Mouse (Mus musculus): ENCODE measurements around the gene Lpp.

The Lpp gene

DNA sequence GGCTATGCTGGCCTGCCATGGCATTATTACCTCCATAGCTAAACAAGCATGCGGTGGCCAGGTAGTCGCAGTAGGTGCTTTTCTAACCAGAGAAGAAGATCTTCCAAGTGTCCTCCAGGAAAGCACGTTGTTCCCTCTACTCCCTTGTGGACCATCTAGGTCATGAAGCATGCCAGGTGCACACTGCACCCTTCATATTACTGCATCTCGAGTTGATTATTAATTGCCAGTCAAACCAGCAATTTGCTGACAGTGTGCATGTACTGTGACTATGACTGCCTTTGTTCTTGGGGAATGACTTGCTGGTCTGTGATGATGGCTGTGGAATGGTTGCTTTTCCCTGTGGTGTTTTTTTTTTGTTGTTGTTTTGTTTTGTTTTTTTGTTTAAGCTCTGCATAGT is 45.1 kb downstream of the Lpp start:
- DNase-seq: no peak

DNA sequence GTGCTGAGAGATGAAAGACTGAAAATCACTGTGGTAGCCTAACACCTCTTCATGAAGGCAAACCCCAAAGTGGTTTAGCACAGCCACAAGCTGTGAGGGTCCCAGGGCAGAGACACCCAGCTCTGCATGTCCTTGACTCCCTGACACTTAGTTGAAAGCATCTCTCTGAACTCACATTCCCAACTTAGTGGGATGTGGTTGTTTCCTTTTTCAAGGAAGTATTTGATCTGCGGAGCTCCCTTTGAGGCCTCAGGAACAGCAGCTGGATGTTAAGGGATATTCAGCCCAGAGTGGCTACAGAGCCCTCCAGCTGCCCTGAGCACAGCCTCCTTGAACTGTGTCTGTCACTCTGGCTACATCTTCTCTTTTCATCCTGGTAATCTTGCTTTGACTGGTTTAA is 48.0 kb downstream of the Lpp start:
- DNase-seq: no peak

DNA sequence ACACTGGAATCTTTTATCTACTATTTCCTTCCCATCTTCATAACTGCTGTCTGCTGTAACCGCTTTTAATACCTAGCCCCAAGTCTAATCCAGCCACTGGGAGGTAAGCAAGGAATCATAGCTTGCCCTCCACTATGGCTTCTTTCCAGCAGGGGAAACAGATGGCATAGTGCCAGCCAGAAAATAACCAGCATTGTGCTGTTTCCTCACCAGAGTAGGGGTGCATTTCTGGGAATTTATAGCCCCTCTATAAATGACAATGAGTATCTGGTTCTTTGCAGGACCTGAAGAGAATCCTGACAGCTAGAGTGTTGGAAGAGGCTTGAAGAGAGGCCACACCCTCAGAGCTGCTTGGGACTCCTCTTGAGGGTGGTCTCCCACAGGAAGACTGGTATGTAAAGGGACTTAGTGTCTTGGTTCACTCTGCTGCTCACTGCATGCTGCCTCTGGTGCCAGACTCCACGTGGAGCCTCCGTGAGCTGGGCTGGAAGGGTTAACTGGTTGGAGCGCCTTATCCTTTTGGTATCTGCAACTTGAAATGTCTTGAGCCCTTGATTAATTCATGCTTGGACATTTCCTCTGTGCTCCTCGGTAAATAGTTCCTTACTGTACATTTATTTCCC is 49.3 kb downstream of the Lpp start:
- DNase-seq: no peak

DNA sequence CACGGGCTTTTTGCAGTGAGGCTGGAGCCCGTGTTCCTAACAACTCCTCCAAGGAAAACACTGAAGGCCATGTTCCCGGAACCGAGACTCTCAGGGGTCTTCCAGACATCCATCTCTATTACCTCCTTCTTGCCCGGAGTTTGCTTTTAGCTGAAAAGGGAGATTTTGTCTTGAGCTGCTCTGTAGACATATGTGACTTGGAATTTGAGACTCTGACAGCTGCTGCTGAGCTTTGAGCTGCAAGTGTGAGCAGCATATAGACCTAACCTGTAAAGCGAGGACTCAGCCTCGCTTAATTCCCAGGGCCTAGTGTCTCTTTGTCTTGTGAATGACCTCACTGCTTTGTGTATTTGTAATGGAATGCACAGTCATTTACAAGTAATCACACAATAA is 49.8 kb downstream of the Lpp start:
- DNase-seq: no peak

DNA sequence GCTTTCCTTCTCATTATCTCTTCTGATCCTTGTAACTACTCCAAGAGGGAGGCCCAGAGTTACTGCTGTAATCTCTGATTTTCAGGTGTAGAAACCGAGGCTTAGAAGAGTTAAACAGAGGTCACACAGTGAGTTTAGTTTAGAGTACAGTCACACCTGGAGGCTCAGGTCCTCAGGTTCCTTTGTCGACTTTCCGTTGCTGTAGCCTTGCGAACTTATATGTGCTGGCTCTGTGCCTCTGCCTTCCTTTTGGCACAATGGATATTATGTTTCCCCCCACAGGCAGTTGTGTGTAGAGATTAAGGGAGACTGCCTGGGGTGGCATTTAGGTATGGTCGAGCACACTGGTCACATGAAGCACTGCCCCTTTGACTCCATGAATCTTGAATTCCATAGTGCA is 50.2 kb downstream of the Lpp start:
- no peak for DNase-seq

DNA sequence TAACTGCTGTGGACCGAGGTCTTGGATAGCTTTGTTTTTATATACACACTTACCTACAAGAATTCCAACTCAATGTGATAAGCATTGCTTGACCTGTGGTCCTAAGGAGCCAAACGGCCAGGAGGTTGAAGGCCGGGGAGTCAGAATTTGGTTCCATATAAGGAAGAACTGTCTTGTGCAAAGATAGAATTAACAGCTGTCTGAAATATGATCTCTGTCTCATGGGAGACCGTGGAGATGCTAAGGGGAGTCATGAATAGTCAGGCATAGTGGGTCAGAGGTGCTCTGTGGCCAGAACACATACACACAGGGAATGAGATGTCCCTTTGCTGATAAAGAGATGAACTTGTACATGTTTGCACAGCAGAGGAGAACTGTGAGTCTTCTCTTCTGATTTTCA is 51.5 kb downstream of the Lpp start:
- no peak for DNase-seq

DNA sequence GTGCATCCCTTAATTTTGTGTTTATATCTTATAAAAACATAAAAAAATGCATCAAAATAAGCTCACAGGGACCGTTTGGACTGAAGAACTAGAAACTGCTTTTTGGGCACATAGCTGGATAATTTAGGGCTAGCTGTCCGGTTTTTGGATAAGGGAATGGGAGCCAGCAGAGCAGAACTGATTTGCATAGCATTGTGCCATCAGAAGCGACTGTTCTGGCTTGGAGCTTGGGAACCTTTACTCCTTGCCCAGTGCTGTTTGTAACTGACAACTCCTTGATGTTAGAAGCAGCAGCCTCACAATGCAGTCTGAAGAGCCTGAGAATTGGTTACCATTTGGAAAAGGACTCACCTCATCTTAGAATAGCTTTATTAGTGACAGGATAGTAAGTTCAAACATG is 52.2 kb downstream of the Lpp start:
- DNase-seq: no peak

DNA sequence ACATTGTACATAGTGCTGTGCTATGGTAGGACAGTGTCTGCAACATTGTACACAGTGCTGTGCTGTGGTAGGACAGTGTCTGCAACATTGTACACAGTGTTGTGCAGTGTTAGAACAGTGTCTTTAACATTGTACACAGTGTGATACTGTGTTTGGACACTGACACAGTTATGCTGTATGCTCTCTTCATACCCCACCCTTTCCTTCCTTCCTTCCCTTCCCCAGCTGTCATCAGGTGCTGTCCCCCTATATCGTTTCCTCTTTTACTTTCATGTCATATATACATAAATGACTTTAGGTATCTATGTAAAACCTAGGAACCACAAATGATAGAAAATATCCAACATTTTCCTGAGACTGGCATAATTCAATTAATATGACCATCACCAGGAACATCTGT is 53.1 kb downstream of the Lpp start:
- DNase-seq: no peak

DNA sequence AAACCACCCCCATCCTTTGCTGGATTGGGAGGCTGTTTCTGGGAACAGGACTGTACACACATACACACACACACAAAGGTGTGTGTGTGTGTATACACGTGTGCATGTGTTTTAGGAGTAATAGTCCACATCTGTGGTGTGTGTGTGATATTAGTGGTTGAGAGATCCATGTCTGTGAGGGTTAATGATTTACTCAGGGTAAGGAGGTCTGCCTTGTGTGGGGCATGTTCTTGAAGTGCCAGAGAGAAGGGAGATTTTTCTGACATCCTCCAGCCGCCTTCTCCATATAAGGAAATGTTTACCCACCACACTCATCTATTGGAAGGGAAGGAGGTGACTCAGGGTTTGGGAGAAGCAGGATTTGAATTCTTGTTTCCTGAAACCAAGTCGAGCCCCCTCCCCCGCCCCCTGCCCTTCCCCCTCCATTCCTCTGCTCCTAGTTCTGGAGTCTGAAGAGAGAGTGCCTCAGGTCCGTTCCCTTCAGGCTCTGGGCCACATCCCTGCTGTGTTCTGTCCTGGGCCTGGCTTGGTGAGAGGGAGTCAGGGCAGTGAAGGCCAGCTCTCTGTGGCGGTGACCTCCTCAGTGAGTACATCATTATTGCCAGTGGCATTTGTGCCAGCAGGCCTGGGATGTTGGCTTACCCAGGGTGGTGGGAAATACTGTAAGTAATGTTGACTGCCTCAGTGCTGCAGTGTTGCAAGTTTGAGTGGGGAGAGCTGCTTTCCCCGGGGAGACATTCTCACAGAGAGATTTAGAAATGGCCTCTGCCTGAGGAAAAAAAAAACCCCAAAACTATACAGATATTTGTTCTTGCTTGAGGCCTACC is 54.6 kb downstream of the Lpp start:
- no peak for DNase-seq

DNA sequence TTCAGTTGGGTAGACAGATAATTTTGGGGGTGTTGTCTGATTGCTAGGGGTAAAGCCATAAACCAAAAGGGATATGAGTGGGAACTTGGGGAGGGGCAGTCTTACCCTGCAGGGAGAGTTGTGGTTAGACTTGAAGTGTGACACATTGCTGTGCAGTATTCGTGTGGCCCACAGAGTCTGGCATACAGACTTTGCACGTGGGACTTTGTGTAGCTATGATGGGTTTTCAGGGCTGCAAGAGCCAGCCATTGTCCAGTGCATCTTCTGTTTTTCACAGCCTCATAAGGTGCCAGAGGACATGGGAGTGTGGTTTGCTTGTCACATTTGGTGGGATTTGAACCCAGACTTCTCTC is 55.2 kb downstream of the Lpp start:
- no peak for DNase-seq

DNA sequence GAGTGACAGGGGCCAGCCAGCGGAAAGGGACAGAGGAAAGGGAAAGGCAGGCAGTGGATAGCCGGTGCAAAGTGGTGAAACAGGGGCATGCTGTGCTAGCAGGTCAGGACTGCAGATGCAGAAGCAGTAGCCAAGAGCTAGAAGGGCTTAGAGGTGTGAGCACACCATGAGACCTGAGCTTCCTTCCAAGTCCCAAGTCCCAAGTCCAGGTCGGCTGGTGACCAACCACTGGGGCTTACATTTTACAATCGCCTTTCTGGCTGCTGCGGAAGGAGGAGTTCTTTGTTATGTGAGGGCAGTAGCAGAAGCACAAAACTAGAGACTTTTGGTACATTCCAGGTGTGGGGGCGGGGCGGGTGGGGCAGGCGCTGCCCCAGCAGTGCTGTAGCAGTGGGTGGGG is 56.5 kb downstream of the Lpp start:
- DNase-seq: no peak

DNA sequence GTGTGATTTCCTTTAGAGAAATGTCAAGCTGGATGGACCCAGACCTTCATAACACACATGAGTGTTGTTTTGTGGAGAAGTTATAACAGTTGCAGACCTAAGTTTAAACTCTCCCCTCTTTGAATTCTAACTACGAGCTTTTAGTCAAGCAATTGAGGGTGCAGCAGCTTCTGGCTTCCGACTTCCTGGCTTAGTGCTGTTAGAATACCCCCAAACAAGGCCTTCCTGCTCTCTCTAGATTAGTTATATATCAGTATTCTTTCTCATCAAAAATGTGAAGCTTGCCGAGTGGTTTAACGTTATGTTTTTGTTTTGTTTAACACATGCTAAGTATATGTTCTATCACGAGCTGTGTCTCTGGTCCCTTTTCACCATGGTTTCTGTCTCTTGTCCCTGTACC is 56.9 kb downstream of the Lpp start:
- no peak for DNase-seq

DNA sequence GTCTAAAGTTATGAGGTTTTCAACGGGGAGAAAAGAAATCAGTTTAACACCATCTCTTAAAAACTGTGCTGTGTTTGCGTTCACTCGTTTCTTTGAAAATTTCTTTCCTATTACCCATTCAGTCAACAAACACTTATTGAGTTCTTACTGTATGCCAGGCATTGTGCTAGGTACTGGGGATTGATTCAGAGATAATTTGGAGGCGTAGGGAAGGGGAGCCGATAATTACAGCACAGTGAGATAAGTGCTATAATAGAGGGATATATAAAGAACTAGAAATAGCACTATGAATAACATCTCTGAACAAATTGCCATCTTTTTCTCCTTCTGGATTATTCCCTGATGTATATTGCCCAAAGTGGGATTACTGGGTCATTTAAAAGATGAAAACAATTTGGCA is 57.8 kb downstream of the Lpp start:
- no peak for DNase-seq

DNA sequence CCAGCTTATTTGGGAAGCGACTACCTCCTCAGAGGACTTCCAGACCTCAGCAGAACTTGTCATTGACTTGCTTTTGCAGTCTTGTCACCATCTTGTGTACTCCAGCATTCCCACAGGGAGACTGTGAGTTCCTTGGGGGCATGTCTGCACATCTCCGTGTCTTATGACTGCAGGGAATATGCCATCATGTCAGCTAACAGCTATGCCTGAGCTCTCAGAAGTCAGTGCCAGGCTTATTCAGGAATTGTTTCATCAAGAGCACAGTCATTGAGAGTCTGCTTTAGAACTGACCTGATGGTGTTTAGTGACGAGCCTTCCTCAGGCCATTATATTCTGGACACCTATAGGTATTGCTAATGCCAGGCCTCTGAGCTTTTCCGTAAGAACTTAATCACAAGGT is 60.2 kb downstream of the Lpp start:
- no peak for DNase-seq

DNA sequence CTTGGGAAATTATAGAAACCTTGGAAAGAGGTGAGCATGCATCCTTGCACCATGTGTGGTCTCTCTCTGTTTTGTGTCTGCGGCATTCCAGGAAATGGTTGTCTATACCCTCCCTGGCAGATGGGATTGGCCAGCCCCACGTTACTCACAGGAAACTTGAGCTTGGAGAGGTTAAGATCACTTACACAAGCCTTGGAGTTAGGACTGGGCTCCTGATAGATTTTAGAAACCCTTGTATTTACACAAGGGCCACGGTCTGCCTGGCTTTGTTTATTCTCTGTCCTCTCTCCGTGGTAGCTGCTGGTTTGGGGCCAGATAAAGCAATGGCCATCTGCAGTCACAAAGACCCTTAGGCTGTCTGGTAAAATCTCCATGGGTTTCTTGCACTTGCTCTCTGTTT is 61.2 kb downstream of the Lpp start:
- no peak for DNase-seq

DNA sequence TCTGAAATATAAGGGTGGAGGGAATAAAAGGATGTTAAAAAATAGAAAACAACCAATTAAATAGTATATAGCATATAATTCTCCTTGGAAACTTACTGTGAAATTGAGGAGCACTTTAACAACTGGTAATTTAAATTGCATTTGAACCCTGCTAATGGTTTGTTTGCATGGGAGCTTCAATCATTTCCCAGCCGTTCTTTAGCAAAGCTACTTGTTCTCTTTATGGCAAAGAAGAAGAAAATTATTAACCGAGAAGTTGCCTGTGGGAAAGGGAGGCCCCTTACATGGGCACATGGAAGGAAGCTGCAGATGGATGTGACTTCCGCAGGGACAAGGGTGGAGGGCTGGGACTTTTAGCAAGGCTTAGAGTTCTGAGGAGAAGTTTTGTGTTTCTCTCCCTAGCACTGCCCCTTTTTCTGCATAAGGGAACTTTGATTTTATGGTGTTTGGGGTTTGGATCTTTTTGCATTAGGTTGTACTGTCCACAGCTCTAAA is 62.1 kb downstream of the Lpp start:
- no peak for DNase-seq

DNA sequence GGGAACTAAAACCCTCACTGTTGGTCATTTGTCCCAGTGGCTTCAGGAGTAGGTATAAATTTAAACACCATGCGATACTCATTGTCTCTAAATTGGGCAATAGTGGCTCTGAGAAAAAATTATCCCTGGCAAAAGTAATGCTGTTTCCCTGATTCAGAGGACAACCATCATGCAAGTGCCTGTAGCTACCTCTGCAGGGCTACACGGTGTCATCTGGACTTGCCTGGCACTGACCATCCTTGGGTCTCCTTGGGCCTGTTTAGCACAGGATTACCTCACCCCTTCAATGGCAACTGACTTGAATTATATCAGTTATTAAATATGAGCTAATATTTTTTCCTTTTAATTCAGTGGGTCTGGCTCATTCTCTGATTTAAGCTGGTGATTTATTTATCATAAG is 70.5 kb downstream of the Lpp start:
- no peak for DNase-seq

DNA sequence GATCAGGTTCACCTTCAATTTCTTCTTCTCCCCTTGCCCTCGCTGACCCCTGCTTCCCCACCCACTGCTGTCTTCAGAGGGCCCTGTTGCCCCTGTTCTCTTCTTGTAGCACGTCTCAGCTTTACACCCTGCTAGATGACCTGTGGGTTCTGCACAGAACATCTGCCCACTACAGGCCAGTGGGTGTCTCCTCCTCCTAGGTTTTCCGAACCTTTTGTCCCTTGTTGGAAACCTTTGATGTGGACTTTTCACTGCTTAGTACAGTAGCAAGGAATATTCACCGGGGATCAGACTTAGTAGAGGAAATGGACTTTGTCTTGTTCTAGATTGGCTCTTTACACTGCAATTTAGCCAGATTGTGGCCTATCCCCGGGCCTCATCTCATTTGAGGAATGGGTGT is 71.1 kb downstream of the Lpp start:
- no peak for DNase-seq

DNA sequence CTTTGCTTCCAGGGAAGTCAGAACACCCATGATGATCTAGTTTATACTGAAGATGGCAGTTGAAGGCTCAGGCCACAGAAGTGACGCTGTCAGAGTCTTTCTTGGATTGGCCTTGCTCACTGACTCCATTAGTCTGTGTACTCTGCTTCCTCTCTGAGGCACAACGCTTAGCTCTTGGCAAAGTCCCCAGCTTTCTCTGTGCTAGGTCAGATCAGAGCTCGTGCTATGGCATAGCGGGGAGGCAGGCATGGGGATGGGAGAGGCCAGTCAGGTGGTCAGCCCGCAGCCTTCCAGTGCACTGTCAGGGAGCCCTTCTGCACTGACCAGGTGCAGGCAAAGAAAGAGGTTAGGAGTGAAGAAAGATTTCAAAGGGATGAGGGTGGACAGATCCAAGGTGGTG is 72.3 kb downstream of the Lpp start:
- no peak for DNase-seq

DNA sequence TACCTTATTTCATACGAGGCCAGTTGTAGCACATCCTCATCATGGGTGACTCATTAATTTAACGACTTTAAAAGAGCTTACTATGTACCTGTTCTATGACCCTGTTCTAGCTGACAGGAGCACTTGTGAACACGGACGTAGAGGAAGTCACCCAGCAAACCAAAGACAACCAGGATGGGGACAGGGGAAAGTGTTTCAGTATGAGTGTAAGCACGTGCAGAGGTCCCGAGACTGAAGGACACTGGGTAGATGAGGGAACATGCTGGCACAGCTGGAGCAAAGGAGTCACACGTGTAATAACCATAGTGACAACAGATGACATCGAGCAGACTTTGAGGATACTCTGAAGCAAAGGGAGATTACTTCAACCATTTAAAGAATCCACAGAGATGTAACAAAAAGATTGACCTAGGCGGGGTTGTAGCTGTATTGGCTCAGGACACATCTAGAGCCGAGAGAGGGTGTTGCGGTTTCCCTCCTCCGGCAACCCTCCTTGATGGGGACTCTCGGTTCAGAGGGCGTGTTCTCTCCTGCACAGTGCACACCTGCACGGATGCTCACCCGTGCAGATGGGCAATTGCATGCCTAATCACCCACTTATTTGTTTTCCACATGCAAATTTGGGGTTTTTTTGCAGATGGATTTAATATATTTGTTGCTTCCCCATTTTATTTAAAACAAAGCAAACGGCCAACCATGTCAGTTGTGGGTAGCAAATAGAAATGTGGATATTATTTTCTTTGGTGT is 74.4 kb downstream of the Lpp start:
- DNase-seq: no peak

DNA sequence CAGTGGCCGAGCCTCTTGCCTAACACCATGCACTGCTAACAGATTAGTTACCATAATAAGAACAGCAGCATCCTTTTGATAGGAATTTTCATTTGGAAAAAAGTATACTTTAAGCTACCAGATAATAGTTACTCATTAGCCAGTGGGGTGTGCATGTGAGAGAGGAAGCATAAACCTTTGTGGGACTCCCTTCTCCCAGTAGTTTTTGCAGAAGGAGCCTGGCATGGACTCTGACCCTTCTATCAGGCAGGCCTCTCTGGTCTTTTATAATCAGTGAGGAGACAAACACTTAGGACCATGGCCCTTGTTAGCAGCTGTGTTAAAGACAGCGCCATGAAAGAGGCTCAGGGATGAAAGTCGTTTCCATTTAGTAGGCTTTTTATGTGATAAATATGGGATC is 76.0 kb downstream of the Lpp start:
- DNase-seq: no peak

DNA sequence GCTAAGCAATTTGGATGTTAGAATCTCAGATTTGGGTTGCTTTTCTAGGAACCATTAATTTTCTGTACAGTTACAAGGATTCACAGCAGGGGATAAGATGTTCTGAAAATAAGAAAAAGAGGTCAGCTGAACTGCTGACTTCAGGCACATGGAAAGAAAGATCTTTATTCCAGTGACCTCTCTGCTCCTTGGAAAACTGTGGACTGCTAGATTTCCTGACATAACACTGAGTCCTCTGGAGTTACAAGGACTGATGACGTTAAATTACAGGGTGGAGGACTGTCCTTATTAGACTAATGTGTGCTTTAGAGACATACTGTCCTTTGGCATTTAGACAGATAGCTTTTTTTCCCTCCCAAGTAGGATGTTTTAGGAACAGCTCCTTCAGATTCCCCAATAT is 77.3 kb downstream of the Lpp start:
- no peak for DNase-seq

DNA sequence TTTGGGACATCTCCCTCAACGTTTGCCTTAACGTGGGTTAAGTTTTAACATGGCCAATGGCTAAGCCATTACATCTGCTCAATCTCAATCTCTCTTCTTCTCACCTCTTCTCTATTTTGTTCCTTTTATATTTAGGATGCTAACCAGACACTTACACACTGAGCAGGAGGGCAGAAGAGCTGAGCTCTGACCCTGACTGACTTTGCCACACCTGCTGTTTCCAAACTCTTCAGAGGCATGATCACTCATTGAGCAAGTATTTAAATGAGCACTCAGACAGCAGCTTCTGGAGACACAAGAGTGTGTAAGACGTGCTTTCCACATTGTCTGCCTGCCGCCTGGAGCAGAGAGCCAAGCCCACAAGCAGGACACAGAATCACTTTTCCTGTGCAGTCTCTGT is 77.7 kb downstream of the Lpp start:
- DNase-seq: no peak

DNA sequence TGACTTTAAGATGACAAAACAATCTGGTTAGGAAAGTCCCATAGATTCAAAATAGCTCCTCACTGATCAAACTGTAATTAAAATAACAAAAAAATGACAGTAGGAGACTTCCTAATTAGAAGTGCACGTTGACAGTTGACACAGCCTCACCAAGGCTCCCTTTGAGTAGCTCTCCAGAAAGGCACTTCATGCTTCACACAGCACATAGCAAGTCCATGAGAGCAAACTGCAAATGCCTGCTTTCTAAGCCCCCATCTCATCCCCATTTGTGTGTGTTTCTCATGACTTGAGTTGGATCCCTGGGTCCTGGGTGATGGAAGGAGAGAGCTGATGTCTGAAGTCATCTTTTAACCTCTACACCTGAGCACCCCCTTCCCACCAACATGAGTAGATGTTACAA is 78.5 kb downstream of the Lpp start:
- DNase-seq: no peak

Data from right cerebral cortex, adult 18-20 months (tissue).